ENCODE assay signal across 8 mouse cellular contexts in the genomic region with DNA sequence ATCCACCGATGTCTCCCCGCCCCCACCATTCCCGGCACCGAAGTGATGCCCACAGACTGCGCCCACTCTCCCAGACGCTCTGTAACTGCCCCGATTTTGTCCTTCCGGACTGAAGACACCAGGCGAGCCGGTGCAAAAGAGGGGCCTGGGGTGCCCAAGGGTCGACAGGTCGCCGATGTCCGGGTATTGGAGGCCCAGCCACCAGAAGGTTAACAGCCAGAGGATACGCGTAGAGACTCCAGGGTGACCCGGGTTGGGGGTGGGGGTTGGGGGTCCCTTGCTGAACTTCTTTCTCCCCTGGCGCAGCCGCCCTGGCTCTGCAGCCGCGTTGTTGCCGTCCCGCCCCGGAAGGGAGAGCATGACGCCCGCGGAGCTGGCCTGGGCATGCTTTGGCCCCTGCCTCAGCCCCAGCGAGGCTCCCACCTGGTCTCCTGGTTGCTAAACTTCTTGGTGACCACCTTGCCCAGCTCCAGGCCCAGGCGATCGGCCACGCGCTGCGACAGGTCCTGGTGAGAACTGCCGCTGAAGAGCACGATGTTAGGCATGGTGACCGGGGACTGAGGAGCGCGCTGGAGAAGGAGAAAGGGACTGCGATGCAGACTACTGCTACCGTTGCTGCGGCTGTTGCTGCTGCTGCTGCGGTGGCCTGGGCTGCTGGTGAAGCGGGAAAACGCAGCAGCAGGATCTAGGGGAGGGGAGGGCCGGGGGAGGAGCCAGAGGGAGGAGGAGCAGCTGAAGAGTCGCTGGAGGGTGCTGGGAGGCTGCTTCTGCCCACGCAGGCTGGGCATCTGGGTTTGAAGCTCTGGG. TPM values are rescaled to one million over a fixed set of nuclear protein-coding genes. Genes with fewer than 3 reads are reported as not detected.
DNase-seq lines count a peak whose midpoint lies in the region; ATAC-seq and TF ChIP-seq lines count a peak whose summit lies in the region.

Gene Prps2 (minus strand): TSS at position 703 of the 807 bp plus-strand sequence.

- peak; percentile 85 for ATAC-seq in heart, embryonic 12.5 days (ENCODE audit: insufficient number of reproducible peaks, low FRiP score)
- ATAC-seq in kidney, postnatal 0 days (replicated peaks; ENCODE audit: low FRiP score, low read depth), result peak; percentile 91
- ATAC-seq in liver, embryonic 13.5 days (ENCODE audit: low read depth), result peak; percentile 91
- ATAC-seq in stomach, embryonic 14.5 days (ENCODE audit: insufficient number of reproducible peaks, insufficient read depth, low FRiP score, low read depth), result peak; percentile 90

- peak within 1 kb of the TSS; percentile 77 for H3K4me2 ChIP-seq in heart, embryonic 12.5 days
- H3K4me2 ChIP-seq in kidney, postnatal 0 days (ENCODE audit: low read length), result peak within 1 kb of the TSS; percentile 78
- H3K4me2 ChIP-seq in liver, embryonic 13.5 days, result peak within 1 kb of the TSS; percentile 80
- H3K4me2 ChIP-seq in stomach, embryonic 14.5 days (replicated peaks; ENCODE audit: low read depth, low read length), result peak within 1 kb of the TSS; percentile 66

- TF ChIP-seq POLR2A in bone marrow, adult 2 months (IDR thresholded peaks at IDR 0.05; ENCODE audit: borderline replicate concordance, control insufficient read depth, low read depth, low read length), result no peak

- peak within 1 kb of the TSS; percentile 44 for H3K4me3 ChIP-seq in C2C12 (ENCODE audit: insufficient read depth, poor library complexity, severe bottlenecking)
- peak within 1 kb of the TSS; percentile 94 for H3K4me3 ChIP-seq in bone marrow, adult 2 months (replicated peaks; ENCODE audit: control insufficient read depth, low read depth, low read length)
- H3K4me3 ChIP-seq in erythroblast, embryonic 14.5 days (replicated peaks), result peak within 1 kb of the TSS; percentile 70
- H3K4me3 ChIP-seq in heart, embryonic 12.5 days, result peak within 1 kb of the TSS; percentile 61
- peak within 1 kb of the TSS; percentile 48 for H3K4me3 ChIP-seq in kidney, postnatal 0 days (replicated peaks; ENCODE audit: low read depth, low read length)
- H3K4me3 ChIP-seq in liver, embryonic 13.5 days (replicated peaks), result peak within 1 kb of the TSS; percentile 66
- H3K4me3 ChIP-seq in stomach, embryonic 14.5 days (ENCODE audit: low read depth, low read length), result peak within 1 kb of the TSS; percentile 48

- peak within 1 kb of the TSS; percentile 85 for H3K9ac ChIP-seq in heart, embryonic 12.5 days
- peak within 1 kb of the TSS; percentile 52 for H3K9ac ChIP-seq in kidney, postnatal 0 days (ENCODE audit: low read depth, low read length)
- peak within 1 kb of the TSS; percentile 73 for H3K9ac ChIP-seq in liver, embryonic 13.5 days
- peak within 1 kb of the TSS; percentile 43; the same call in 1 of the 2 replicates for H3K9ac ChIP-seq in stomach, embryonic 14.5 days (replicated peaks; ENCODE audit: low read depth, low read length)

- peak; percentile 61 for DNase-seq in kidney, postnatal 0 days (ENCODE audit: low spot score)
- DNase-seq in liver, embryonic 13.5 days, result peak; percentile 21
- peak; percentile 1 to 7 for DNase-seq in natural killer cell, adult 2 months (ENCODE audit: low spot score in 2 of 2)

- peaks cover 8% of the 10 kb centered on the region for H3K79me3 ChIP-seq in C2C12 (ENCODE audit: low read depth)

- TF ChIP-seq CTCF in C2C12 (IDR thresholded peaks at IDR 0.05; ENCODE audit: control insufficient read depth, insufficient read depth, insufficient read length), result no peak
- no peak for TF ChIP-seq CTCF in bone marrow, adult 2 months (IDR thresholded peaks at IDR 0.05; ENCODE audit: control insufficient read depth, insufficient read depth, low read length)
- TF ChIP-seq CTCF in kidney, postnatal 0 days (IDR thresholded peaks at IDR 0.05; ENCODE audit: low read depth), result no peak

- H3K79me2 ChIP-seq in C2C12 (ENCODE audit: control insufficient read depth, insufficient read depth), result peaks cover 25% of the 10 kb centered on the region

- no peaks in the 10 kb centered on the region for H3K36me3 ChIP-seq in C2C12 (ENCODE audit: control insufficient read depth, insufficient read depth)
- no peaks in the 10 kb centered on the region for H3K36me3 ChIP-seq in erythroblast, embryonic 14.5 days (ENCODE audit: control insufficient read depth)
- H3K36me3 ChIP-seq in heart, embryonic 12.5 days, result no peaks in the 10 kb centered on the region
- H3K36me3 ChIP-seq in kidney, postnatal 0 days (ENCODE audit: insufficient read depth, low read length), result no peaks in the 10 kb centered on the region
- no peaks in the 10 kb centered on the region for H3K36me3 ChIP-seq in liver, embryonic 13.5 days
- no peaks in the 10 kb centered on the region for H3K36me3 ChIP-seq in stomach, embryonic 14.5 days (ENCODE audit: control insufficient read depth, insufficient read depth, low read length)

- WGBS in bone marrow, adult 2 months, result 16% methylated on average over 44 of the region's 47 CpGs
- 18% methylated on average over 42 of the region's 47 CpGs for WGBS in heart, embryonic 12.5 days
- WGBS in kidney, postnatal 0 days, result 30% methylated on average over 44 of the region's 47 CpGs
- WGBS in liver, embryonic 13.5 days (ENCODE audit: insufficient replicate concordance), result 17% methylated on average over 44 of the region's 47 CpGs
- WGBS in stomach, embryonic 14.5 days, result 22% methylated on average over 40 of the region's 47 CpGs

- peaks cover 5% of the 10 kb centered on the region for H3K9me3 ChIP-seq in erythroblast, embryonic 14.5 days (ENCODE audit: control insufficient read depth, low read length)
- H3K9me3 ChIP-seq in heart, embryonic 12.5 days (replicated peaks), result no peaks in the 10 kb centered on the region
- no peaks in the 10 kb centered on the region for H3K9me3 ChIP-seq in kidney, postnatal 0 days (replicated peaks; ENCODE audit: low read length)
- no peaks in the 10 kb centered on the region for H3K9me3 ChIP-seq in liver, embryonic 13.5 days (replicated peaks)
- no peaks in the 10 kb centered on the region for H3K9me3 ChIP-seq in stomach, embryonic 14.5 days (ENCODE audit: control insufficient read depth, low read depth, low read length)

- peak within 1 kb of the TSS; percentile 62 for H3K27ac ChIP-seq in bone marrow, adult 2 months (ENCODE audit: control insufficient read depth, insufficient read depth, low read depth, low read length, poor library complexity)
- H3K27ac ChIP-seq in heart, embryonic 12.5 days (ENCODE audit: poor library complexity, severe bottlenecking), result peak within 1 kb of the TSS; percentile 82
- peak within 1 kb of the TSS; percentile 82 for H3K27ac ChIP-seq in kidney, postnatal 0 days
- peak within 1 kb of the TSS; percentile 55 for H3K27ac ChIP-seq in liver, embryonic 13.5 days
- H3K27ac ChIP-seq in stomach, embryonic 14.5 days (ENCODE audit: low read length), result peak within 1 kb of the TSS; percentile 61

- no peaks in the 10 kb centered on the region for H3K27me3 ChIP-seq in C2C12 (ENCODE audit: control insufficient read depth, insufficient read depth, insufficient read length)
- H3K27me3 ChIP-seq in erythroblast, embryonic 14.5 days (ENCODE audit: control insufficient read depth), result peaks cover 5% of the 10 kb centered on the region; the same call in 1 of the 2 replicates
- no peaks in the 10 kb centered on the region for H3K27me3 ChIP-seq in heart, embryonic 12.5 days (replicated peaks)
- no peaks in the 10 kb centered on the region; the same call in 1 of the 2 replicates for H3K27me3 ChIP-seq in kidney, postnatal 0 days (ENCODE audit: insufficient read depth, low read length)
- H3K27me3 ChIP-seq in liver, embryonic 13.5 days, result no peaks in the 10 kb centered on the region
- H3K27me3 ChIP-seq in stomach, embryonic 14.5 days (ENCODE audit: control insufficient read depth, insufficient read depth, low read length), result no peaks in the 10 kb centered on the region

- no peaks in the 10 kb centered on the region; the same call in 1 of the 2 replicates for H3K4me1 ChIP-seq in bone marrow, adult 2 months (ENCODE audit: control insufficient read depth, insufficient read depth, low read length)
- H3K4me1 ChIP-seq in erythroblast, embryonic 14.5 days (ENCODE audit: control insufficient read depth), result peaks cover 17% of the 10 kb centered on the region
- H3K4me1 ChIP-seq in heart, embryonic 12.5 days (replicated peaks), result no peaks in the 10 kb centered on the region
- H3K4me1 ChIP-seq in kidney, postnatal 0 days (replicated peaks; ENCODE audit: insufficient read depth, low read length), result no peaks in the 10 kb centered on the region
- H3K4me1 ChIP-seq in liver, embryonic 13.5 days (replicated peaks), result peaks cover 22% of the 10 kb centered on the region
- H3K4me1 ChIP-seq in stomach, embryonic 14.5 days (ENCODE audit: control insufficient read depth, insufficient read depth, low read length), result no peaks in the 10 kb centered on the region

- H3ac ChIP-seq in C2C12 (ENCODE audit: control insufficient read depth, insufficient read length, low read depth), result peak within 1 kb of the TSS; percentile 69

TF ChIP-seq in C2C12, 6 proteins besides CTCF, POLR2A, EP300 and RAD21:
- TF ChIP-seq MAX (IDR thresholded peaks at IDR 0.05) (no peak), FOSL1 (IDR thresholded peaks at IDR 0.05; ENCODE audit: insufficient read depth, low read length, poor library complexity, severe bottlenecking) (no peak), MYOG (IDR thresholded peaks at IDR 0.05; ENCODE audit: control insufficient read depth, extremely low read depth, insufficient read length) (no peak), MYOD1 (IDR thresholded peaks at IDR 0.05; ENCODE audit: control insufficient read depth, insufficient read length, low read depth) (no peak)
TF ChIP-seq in C2C12: peak in this region for 0.

RNA-seq across cellular contexts. Expression of gene Prps2, which starts in this region (rescaled TPM):
- polyA plus RNA-seq in C2C12 (2012; fragmentation: generic; extraction: Trizol), result 8.3 TPM
- polyA plus RNA-seq in bone marrow, adult 2 months (2011; ENCODE audit: insufficient read depth, insufficient read length, low replicate concordance, missing spikeins), result 3.9 and 9.6 TPM in 2 replicates
- polyA plus RNA-seq in erythroblast, embryonic 14.5 days (2012), result 0.24 and 0.42 TPM in 2 replicates
- 41.9 and 45.0 TPM in 2 replicates for polyA plus RNA-seq in heart, embryonic 12.5 days (2016; fragmentation: Nextera tagmentation; extraction: Ambion mirVana)
- polyA plus RNA-seq in kidney, postnatal 0 days (2015; fragmentation: Nextera tagmentation; extraction: Ambion mirVana), result 22.5 and 26.1 TPM in 2 replicates
- polyA plus RNA-seq in liver, embryonic 13.5 days (2015; fragmentation: Nextera tagmentation; extraction: Ambion mirVana), result 11.8 and 13.1 TPM in 2 replicates
- polyA plus RNA-seq in stomach, embryonic 14.5 days (2014; fragmentation: Nextera tagmentation; extraction: Ambion mirVana), result 28.6 and 31.0 TPM in 2 replicates

Comparison
In these comparisons a context has a peak if more than half of its experiments do, and no peak if none do; other contexts are left out.
1. Peak in every context shown above with its lines: DNase-seq, ATAC-seq, H3K4me3 ChIP-seq and H3K27ac ChIP-seq.
2. H3K4me3 ChIP-seq: peak in every context shown above with its lines; median percentile 94 in bone marrow, adult 2 months; 70 in erythroblast, embryonic 14.5 days; 66 in liver, embryonic 13.5 days; 61 in heart, embryonic 12.5 days; 48 in kidney, postnatal 0 days; 48 in stomach, embryonic 14.5 days; 44 in C2C12.
3. DNase-seq: peak in every context shown above with its lines; median percentile 61 in kidney, postnatal 0 days; 21 in liver, embryonic 13.5 days; 4 in natural killer cell, adult 2 months.